Mouse (Mus musculus) lung, postnatal 14 days (tissue): Measurements from ENCODE around the gene Cib3.
A peak's percentile ranks its signal among the peaks of the same experiment; 100 is the strongest.

Experiments used
- DNase-seq: peaks from one replicate; pipeline ENCODE4 v3.0.0; 2021

Gene Cib3

DNA sequence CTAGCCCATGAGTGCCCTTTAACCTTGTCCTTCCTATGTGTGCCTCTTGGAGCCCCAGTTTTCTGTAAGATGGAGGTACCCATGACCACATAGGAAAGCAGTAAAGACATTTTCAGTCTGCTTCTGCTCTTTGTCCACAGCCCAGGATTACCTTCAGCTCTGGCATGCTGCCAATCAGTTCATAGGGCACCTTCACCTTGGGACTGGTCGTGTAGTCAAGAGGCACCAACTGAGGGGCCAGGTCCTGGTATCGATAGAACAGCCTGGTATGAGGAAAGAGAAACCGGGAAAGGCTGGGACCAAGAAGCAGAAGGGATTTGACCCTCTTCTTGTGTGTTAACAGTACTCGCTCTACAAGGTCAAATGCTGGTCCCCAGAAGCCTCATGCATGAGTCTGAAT lies 2.4 kb downstream of the Cib3 start:
- no peak for DNase-seq

DNA sequence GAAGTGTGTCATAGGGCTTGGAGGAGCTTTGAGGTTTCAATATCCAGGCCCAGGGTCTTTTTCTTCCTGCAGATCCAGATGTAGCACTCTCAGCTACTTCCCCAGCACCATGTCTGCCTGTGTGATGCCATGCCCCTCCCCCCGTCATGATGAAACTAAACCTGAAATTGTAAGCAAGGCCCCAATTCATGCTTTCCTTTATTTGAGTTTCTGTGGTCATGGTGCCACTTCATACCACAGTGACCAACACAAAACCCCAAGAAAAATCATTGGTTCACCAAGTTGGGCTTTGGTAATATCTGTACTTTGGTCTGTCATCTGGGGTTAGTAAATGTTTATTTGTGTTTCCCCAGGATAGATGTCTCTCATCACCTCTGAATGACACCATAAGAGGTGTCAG lies 4.1 kb downstream of the Cib3 start:
- DNase-seq = no peak

DNA sequence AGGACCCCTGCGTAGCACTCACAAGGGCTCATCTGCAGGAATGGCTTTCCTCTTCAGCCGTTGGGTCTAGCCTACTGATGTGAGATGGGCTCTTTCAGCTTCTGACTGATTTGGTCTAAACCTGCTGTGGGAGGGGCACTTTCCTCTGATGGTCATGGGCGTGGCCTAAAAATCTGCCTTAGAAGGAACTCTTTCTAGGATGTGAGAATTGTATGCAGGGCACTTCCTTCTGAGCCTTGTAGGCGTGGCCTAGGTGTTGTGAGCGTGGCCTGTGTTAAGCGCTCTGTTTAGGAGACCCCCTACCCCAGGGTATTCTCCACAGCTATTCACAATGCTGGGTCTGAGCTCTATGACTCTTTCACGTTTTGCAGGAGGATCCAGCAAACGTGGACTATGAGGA lies 14.6 kb downstream of the Cib3 start:
- DNase-seq = no peak

DNA sequence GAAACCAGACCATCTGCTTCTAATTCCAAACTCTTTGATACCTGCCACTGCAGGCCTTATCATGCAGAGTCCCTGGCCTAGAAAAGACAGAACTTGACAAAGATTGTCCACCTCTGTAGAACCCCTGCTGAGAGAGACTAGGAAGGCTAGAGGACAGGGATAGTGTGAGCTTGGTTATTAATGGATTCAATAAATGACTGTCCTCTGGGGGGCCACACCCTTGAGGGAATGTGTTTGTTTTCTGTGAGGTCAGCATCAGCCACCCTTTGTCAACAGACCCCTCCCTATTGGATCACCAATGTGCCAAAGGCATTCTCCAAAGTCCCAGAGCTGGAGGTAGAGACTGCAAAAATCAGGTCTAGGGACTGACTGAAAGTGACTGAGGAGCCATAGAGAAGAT lies 20.6 kb downstream of the Cib3 start:
- no peak for DNase-seq

DNA sequence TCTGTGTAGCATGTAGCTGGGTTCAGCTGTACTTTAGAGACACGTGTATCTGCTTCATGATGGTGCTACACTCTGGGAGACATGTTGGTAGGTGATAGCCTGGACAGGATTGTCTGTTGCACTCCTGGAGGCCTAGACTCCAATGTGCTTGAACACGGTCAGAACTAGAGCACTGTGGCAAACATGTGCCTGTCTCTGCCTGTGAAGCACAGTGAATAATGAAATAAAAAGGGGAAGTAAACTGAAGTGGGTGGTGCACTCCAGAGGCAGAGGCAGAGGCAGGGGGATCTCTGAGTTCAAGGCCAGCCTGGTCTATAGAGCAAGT lies 22.5 kb downstream of the Cib3 start:
- DNase-seq = no peak

DNA sequence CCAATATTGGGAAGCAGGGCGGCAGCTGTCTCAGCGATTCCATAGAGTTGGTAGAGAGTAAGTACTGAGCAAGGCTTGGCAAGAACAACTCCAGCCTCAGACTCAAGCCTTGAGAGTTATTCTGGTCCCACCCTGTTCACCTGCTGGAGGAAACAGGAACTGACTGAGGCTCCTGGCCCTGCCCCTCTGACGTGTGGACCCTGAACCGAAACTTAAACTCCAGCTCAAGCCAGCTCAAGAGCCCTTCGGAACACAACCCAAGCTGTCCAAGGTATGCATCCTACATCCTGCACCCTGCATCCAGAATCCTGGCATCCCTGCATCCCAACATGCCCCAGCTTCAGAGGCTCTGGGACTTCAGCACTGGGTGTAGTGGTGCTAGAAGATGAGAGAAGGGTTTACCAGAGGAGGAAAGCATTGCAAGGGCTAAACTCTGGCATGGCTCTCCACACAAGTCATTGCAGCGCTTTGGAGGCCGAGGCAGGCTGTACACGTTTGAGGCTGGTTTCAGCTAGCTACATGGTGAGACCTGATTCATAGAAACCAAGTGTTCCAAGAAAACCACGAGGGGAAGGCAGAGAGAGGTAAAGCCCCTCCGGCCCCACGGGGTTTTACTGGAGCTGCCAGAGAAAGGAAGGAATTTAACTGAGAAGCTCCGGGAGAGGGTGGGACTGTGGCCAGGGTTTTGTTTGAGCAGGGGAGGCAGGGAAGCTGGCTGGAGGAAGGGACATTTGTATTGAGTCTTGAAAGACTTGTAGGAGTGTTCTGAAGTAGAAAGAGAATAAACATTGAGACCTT lies 23.0 kb downstream of the Cib3 start, which contains the start of gene Hsh2d:
Gene Hsh2d, plus strand, starts transcription at position 222 of the 798 bp plus-strand sequence.
- peak; percentile 42 for DNase-seq

DNA sequence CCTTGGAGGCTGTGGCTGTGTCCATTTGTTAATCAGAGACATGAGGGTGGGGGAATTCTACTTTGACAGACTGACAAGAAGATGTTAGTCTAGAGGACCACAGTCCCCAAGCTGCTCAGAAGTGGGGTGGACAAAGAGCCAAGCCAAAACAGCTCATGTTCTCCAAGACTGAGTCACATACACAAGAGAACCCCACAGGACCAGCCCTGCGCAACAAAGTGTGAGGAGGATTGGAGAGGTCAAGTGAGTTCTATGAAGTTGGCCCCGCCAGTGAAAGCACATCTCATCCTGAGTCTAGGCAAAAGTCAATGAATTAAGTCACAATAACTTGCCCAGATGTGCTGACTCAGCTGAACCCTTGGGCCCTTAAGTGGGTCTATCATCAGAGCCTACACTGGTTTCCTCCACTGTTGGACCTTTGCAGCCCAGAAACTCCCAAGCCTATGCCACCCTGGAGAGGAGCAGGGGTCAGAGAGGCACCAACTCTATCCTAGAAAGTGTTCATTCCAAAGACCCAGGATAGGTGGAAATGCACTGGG lies 24.8 kb downstream of the Cib3 start:
- DNase-seq = no peak

DNA sequence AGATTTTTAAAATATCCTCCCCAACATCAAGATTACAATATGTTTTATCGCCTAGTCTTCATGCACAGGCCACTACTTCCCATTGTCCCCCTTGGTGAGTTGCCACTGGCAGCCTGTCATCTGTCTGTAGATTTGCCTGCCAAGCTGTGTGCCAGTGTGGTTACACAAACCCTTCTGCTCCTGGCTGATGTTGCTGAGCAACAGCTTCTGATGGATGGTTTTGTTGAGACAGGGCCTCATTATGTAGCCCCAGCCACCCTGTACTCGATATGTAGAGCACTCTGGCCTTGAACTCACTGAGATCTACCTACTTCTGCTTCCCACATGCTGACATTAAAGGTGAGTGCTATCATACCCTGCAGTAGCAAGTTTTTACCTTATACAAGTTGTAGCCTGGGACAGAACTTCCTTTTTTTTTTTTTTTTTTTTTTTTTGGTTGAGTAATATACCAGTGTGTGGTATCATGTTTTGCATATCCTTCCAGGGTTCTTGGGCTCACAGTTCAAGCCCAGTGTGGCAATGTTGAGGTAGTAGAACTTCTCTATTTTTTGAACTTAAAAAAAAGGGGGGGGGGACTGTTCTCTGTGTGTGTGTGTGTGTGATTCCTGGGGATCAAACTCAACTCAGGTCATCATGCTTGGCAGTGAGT lies 29.0 kb downstream of the Cib3 start:
- no peak for DNase-seq

DNA sequence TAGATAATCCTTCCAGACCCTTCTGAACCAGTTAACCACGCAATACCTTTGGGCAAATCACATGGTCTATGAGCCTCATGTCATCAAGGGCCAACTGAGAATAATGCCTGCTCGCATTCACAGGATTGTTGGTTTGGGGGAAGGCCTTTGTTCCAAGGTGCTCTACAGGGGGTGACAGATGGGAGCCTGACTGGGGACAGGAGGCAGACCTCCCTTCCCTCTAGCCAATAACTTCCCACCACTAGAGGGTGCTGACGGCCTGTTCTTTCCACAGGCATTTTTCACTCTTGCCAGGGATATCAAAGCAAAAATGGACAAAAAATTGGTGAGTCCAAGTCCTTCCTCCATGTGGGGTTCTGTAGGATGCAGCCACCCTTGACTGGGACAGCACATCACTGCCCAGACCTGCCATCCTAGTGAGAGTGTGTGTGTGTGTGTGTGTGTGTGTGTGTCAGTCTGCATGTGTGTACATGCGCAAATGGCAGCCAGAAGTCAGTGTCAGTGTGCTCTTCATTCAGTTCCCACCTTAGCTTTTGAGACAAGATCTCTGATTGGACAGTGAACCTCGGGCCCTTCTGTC lies 35.2 kb downstream of the Cib3 start:
- DNase-seq = peak; percentile 89

DNA sequence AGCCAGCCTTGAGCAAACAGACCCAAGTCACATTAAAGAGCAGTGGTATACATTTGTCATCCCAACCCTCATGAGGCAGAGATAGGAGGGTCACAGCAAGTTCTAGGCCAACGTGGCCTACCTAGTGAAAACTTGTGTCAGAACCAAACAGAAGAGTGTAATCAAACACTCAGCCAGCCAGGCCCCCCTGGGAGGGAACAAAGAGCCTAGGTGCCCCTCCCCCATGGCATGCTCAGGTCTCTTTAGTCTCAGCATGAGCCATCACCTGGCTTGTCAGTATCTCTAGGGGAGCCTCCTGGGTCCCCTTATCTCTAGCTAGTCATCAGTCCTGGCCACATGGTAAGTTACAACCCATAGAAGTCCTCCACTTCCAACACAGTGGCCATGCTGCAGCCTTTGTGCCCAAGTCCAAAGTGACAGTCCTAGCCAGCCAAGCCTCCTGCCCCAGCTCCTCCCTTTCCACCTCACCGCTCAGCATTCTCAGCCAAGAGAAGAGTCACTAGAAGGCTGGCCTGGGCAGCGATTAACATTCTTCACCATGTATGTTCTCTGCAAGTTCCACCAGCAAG lies 42.9 kb downstream of the Cib3 start:
- DNase-seq = no peak

DNA sequence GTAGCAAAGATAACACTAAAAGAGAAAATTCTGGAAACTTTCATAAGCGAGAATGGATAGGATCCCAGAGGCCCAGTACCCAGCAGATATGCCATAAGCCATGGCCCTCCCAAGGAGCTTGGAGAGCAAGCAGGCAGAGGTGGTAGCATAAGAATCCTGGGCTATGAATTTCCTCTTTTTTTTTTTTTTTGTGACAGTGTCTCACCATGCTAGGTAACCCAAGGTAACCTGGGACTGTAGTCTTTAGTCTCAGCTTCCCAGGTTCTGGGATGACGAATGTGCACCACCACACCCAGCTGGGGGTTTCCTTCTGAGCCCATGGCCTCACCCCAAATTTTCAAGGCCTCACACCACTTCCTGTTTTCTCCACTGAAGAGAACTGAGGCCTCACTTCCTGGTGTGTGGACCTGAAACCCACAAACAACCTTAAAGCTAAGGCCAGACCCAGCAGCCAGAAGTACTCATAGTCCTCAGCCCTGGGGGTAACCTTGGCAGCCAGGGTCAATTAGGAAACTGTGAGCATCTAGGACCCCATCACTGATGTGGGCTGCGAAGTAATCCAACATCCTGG lies 43.5 kb downstream of the Cib3 start:
- DNase-seq = no peak

DNA sequence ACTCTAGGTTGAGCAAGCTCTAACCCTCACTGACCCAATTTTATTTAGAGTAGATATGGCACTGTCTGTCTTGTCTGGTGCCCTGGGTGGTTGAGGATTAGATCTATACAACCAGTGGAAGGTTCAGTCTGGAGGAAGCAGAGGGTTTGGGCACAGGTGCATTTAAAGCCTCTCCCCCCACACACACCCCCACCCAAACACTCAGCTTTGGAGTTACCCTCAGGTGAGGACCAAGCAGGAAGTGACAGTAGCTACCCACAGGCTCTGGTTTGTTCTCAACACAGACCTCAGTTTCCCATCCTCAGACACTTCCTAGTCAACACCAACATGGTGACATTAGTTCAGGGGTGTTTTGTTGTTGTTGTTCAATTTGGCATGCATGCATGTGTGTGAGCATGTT lies 49.8 kb downstream of the Cib3 start:
- no peak for DNase-seq

DNA sequence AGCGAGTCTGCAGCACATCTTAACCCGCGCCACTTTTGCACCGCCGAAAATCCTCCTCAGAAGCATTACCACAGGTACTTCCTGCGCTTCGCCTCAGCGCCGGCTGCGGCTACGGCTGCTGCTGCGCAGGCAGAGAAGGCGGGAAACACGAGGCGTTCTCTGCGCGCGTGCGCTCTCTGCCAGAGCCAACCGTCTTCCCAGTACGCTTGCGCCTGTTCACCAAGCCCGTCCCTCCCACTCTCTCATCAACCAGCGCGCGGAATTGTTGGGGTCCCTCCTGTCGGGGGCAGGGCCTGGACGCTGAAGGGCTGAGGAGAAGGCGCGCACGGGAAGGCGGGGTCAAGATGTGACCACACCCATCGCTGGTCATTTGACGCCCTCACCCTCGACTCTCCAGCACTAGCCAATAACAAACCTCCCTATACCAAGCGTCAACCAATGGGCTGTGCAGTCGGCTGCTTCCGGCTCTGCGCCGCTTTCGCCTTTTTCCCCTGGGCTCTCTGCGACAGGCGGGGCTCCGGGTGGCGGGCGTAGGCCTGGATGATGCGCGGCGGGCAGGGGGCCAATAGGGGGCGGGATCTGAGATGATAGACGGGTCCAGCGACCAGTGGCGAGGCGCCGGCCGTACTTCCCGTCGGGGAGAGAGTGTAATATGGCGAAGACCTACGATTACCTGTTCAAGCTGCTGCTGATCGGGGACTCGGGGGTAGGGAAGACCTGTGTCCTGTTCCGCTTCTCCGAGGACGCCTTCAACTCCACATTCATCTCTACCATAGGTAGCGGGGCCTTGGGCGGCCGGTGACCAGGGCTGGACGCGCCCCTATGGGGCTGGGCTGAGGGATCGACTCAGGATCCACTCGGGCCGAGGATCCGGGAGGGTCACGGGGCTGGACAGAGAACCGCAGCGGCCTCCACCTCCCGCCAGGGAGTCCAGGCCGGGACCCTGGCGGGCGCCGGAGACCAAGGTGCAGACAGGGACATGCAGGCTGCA lies 51.6 kb downstream of the Cib3 start, which contains the start of gene Rab8a:
Gene Rab8a, plus strand, starts transcription at position 494 of the 991 bp plus-strand sequence.
- DNase-seq = peak; percentile 100

DNA sequence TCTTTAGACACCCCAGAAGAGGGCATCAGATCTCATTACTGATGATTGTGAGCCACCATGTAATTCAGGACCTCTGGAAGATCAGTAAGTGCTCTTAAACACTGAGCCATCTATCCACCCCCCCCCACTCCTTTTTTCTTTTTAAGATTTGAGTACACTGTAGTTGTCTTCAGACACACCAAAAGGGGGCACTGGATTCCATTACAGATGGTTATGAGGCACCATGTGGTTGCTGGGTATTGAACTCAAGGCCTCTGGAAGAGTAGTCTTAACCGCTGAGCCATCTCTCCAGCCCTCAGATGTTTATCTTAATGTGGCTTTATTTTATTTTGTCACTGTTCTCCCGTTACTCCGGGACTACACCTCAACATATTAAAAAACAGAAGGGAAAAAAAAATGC lies 52.6 kb downstream of the Cib3 start:
- DNase-seq = no peak

DNA sequence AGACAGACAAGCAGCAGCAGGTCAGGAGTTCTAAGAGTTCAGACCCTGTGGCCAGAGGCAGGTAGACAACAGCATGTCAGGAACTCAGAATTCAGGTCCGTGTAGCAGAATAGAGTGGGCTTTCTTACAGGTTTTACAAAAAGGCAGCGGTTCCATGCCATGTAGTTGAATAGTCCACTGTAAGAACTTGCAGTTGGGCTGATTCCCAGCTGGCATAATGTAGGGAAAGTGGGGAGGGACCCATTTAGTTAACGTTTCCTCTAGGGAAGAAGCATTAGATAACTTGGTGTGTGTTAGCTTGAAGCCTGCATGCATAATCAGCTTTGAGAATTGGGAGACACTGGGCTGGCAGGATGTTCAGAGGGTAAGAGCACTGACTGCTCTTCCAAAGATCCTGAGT lies 53.9 kb downstream of the Cib3 start:
- no peak for DNase-seq

DNA sequence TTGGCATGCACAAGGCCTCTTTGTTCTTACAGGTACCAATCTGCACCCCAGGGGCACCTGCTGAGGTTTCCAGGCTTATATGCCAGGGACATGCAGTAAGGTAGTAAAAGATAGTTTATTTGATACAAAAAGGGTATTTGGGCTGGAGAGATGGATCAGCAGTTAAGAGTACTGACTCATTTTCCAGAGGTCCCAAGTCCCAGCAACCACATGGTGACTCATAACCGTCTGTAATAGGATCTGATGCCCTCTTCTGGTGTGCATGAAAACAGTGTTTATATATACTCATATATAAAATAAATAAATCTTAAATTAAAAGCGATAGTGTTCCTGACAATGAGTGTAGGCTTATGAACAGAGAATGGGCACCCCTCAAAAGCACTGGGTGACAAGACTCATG lies 54.5 kb downstream of the Cib3 start:
- no peak for DNase-seq
